Mouse (Mus musculus) left cerebral cortex, postnatal 10 days (tissue): ENCODE data around the gene Trpv2. TPM values are rescaled to one million over a fixed set of nuclear protein-coding genes. Genes with fewer than 3 reads are reported as not detected.

ENCODE experiments used
- DNase-seq, 2 experiments: peaks; one replicate each; pipeline ENCODE4 v3.0.0; 2021 to 2022; ENCODE audit warnings: low spot score in 2 of 2, mixed read lengths in 1 of 2; ENCODE audit errors: extremely low spot score in 1 of 2
- intact Hi-C: fragments of 180-260 bp; cut with DNase I; formaldehyde crosslinking; loops from one replicate; pipeline ENCODE4 v1.15.1; 2025
- total RNA-seq, 2 experiments: library from RNA; stranded (reverse); gene quantifications; 2 replicates each; pipeline ENCODE4 v1.2.3; 2021

Trpv2 gene
- 10 to 100 TPM; 27.8 to 30.0 TPM for total RNA-seq

- intact Hi-C loops: no loop called here
Observed at GRCm38 (mm10) chr11:62573959-62574702, at the start of gene Trpv2. Trpv2 (plus strand) TSS chr11:62574486.

GRCm38 (mm10) chr11:62537089-62537488, 37.2 kb upstream of the Trpv2 start:
- no peak for DNase-seq
- intact Hi-C loops: loop anchor here (5.0 kb wide), 1 partner anchor 80 kb away; the partner anchor contains the start of genes Ncor1 and Pigl

More at GRCm38 (mm10) chr11:62573959-62574702, at the start of gene Trpv2:
- no peak for DNase-seq

GRCm38 (mm10) chr11:62537590-62537989, 36.7 kb upstream of the Trpv2 start:
- DNase-seq: no peak
- intact Hi-C loops: loop anchor here (5.0 kb wide), 1 partner anchor 80 kb away; the partner anchor contains the start of genes Ncor1 and Pigl

GRCm38 (mm10) chr11:62538321-62539088, 35.8 kb upstream of the Trpv2 start:
- peak in 1 of 2 experiments; percentile 77 for DNase-seq
- intact Hi-C loops: loop anchor here (5.0 kb wide), 1 partner anchor 81 kb away; the partner anchor contains the start of genes Ncor1 and Pigl

GRCm38 (mm10) chr11:62539089-62539890, 35.0 kb upstream of the Trpv2 start, which contains the start of gene Cenpv:
Cenpv (minus strand) TSS chr11:62539261.
- intact Hi-C loops: loop anchor here (5.0 kb wide), 1 partner anchor 82 kb away; the partner anchor contains the start of genes Ncor1 and Pigl
- peak; percentile 61 to 86 for DNase-seq

GRCm38 (mm10) chr11:62540167-62540566, 34.1 kb upstream of the Trpv2 start:
- no peak for DNase-seq
- intact Hi-C loops: no loop called here

- intact Hi-C loops: no loop called here
- no peak for DNase-seq
Observed at GRCm38 (mm10) chr11:62540969-62541368, 33.3 kb upstream of the Trpv2 start.

- intact Hi-C loops: no loop called here
- DNase-seq: no peak
Observed at GRCm38 (mm10) chr11:62541581-62541980, 32.7 kb upstream of the Trpv2 start.

- DNase-seq: no peak
- intact Hi-C loops: no loop called here
Observed at GRCm38 (mm10) chr11:62543991-62544390, 30.3 kb upstream of the Trpv2 start.

GRCm38 (mm10) chr11:62549782-62550181, 24.5 kb upstream of the Trpv2 start:
- intact Hi-C loops: loop anchor here (2.0 kb wide), 2 partner anchors 53 to 93 kb away; no protein-coding TSS in a partner anchor
- DNase-seq: peak; percentile 31 to 82

- intact Hi-C loops: loop anchor here (2.0 kb wide), 2 partner anchors 53 to 93 kb away; no protein-coding TSS in a partner anchor
- peak; percentile 45 to 70 for DNase-seq
Observed at GRCm38 (mm10) chr11:62550227-62550685, 24.0 kb upstream of the Trpv2 start.

- DNase-seq: peak; percentile 100
- intact Hi-C loops: loop anchor here (2.0 kb wide), 2 partner anchors 52 to 94 kb away; no protein-coding TSS in a partner anchor
Observed at GRCm38 (mm10) chr11:62550727-62551225, 23.5 kb upstream of the Trpv2 start, which contains the start of gene Ubb. Ubb (plus strand) TSS chr11:62551171.

GRCm38 (mm10) chr11:62551226-62552119, 22.8 kb upstream of the Trpv2 start:
- intact Hi-C loops: loop anchor here (2.0 kb wide), 2 partner anchors 51 to 95 kb away; no protein-coding TSS in a partner anchor
- DNase-seq: peak; percentile 91 to 96

GRCm38 (mm10) chr11:62553186-62553585, 21.1 kb upstream of the Trpv2 start:
- intact Hi-C loops: no loop called here
- no peak for DNase-seq

GRCm38 (mm10) chr11:62553633-62554032, 20.7 kb upstream of the Trpv2 start:
- no peak for DNase-seq
- intact Hi-C loops: no loop called here

GRCm38 (mm10) chr11:62554163-62554855, 20.0 kb upstream of the Trpv2 start:
- DNase-seq: no peak
- intact Hi-C loops: no loop called here
